Mouse (Mus musculus) cortical plate, adult 2 months (tissue): Measurements from ENCODE around the gene Serpina3m.
"Not testable (repeated sequence)": the region's sequence is repeated elsewhere in the genome, so short reads cannot be mapped to it uniquely, and the experiment has no call there.

Source experiments
- CTCF ChIP-seq: fragments of 200-500 bp; IDR thresholded peaks from 2 replicates; pipeline ENCODE4 v1.5.1; 2011; ENCODE audit warnings: mild to moderate bottlenecking, control low read depth, low read length; ENCODE audit not compliant: insufficient read depth; ENCODE audit errors: extremely low read depth
- POLR2A ChIP-seq: fragments of 200-500 bp; IDR thresholded peaks from 2 replicates; pipeline ENCODE4 v1.6.1; 2011; ENCODE audit warnings: mild to moderate bottlenecking, low read length, control low read depth; ENCODE audit not compliant: insufficient read depth; ENCODE audit errors: extremely low read depth

GRCm38 (mm10) chr12:104385987-104386386 is 47.7 kb downstream of the Serpina3m start:
- not testable (repeated sequence) for TF ChIP-seq CTCF, POLR2A
